Mouse (Mus musculus): ENCODE data around the gene Ube2g2. TPM values are rescaled to one million over a fixed set of nuclear protein-coding genes. Genes with fewer than 3 reads are reported as not detected.
A peak's percentile ranks its signal among the peaks of the same experiment; 100 is the strongest.

The Ube2g2 gene
- 10 to 100 TPM; 63.9 to 69.0 TPM for total RNA-seq (2021)
- long read RNA-seq, experiment 1, transcript Ube2g2-204 (6 exons, 2,031 nt), result major isoform, 92 of 106 reads
- long read RNA-seq, experiment 1, partial matches to known transcripts, result 3 of 106 reads
- long read RNA-seq, experiment 1, other reads (novel, unspliced or antisense), result 10 of 106 reads
- long read RNA-seq, experiment 2, transcript Ube2g2-204 (6 exons, 2,031 nt), result major isoform, 90 of 118 reads
- long read RNA-seq, experiment 2, partial matches to known transcripts, result 4 of 118 reads
- long read RNA-seq, experiment 2, other reads (novel, unspliced or antisense), result 22 of 118 reads

DNA sequence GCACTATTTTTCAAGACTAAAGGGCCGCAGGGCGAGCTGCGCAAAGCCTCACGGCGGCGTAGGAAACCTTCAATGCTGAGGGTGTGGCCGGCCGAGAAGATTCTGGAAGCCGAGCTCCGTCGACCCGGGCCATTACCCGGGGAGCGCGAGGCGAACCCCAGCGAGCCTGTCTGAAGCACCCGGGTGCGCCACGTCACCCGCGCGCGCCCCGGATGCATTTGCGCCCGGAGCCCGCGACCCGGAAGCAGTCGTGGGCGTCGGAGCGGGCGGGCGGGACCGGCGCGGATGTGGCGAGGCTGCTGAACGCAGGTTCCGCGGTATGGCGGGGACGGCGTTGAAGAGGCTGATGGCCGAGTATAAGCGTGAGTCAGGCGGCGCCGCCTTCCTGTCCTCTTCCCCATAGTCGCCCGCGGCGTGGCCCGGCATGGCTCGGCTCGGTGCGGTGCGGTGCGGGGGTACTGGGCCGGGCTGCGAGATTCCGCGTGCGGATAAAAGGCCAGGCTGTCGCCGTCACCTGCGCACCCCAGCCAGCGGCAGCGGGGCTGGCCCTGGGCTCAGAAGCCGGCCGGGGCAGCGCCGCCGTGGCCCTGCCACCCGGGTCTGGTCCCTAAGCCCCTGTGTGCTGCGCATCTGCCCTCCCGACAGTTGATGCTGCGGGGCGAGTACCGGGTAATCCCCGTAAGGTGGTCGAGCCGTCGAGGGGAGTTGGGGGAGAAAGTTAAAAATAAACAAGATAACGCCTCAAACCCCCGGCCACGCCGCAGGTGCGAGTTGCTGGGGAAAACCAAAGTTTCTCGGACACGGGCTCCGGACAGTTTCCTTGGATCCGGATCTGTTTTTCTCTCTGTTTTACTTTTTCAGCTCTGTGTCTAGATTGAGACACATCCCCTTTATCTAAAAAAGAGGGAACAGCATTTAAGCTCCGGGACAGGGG lies at the start of gene Ube2g2:
Gene Ube2g2, plus strand, starts transcription at position 221 of the 934 bp plus-strand sequence.
- DNase-seq (ENCODE audit: low spot score in 2 of 2), result peak; percentile 93

DNA sequence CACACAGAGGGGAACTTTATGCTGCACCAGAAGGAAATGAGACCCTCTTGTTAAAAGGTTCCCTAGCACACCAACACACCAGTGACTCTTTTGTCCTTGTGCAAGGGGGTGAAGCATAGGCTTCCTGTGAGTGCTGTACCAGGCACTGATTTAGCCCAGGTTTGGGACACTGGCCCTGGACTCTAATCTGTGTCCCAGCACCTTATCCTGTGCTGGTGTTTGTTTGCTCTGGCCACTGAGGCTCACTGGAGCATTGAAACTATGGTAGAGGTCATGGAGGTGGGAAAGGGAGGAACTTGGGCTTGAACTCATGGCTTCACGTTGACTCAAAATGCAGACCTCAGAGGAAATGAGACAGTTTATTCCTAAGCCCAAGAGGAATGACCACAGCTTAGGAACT lies 48.9 kb upstream of the Ube2g2 start:
- DNase-seq (ENCODE audit: low spot score in 2 of 2), result no peak

DNA sequence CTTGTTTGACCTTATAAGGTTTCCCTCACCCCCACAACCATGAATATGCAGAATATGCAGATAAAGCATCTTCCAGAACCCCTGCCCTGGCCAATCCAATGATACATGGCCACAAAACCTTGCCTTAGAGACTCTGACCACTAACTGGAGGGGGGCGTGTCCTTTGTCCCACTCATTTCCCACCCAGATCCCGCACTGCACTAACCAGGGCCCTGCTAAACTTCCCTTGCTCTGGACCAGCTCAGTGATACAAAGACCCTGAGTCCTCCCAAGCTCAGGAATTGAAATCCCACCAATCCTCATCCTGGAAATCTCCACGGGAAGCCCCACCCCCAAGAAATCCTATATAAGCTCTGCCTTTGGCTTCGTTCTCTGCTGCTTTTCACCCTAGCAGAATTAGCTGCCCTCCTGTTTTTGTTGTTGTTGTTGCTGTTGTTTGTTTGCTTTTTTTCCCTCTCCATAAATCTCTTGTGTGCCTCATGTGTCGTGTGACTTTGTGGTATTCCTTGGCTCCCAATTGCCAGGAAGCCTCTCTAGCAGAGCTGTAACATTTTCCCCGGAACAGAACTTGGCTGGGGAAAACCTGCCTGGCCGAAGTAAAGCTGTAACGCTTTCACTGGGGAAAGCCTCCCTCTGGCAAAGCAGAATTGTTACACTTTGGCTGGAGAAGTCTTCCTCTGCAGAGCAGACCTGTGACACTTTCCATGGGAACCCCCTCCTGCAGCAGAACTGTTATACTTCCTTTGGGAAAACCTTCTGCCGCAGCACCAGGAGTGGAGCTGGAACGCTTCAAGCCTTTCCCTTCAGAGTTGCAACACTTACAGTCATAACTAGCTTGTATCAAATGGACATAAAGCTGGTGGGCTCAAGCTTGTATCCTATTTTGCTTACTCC lies 41.8 kb upstream of the Ube2g2 start:
- no peak for DNase-seq (ENCODE audit: low spot score in 2 of 2)

DNA sequence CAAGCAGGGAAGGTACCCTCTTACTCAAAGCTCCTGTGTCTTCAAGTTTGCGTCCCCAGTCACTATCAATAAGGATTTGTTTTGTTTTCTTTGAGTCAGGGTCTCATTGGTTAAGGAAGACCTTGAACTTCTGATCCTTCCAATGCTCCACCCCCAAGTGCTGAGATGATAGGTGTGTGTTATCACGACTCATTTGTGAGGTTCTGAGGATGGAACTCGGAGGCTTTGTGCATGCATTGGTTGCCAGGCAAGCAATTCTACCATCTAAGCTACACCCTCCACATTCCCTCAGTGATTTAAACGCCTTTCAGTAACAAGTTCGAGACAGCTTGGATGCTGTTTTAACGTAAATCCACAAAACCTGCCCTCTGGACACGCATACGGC lies 41.1 kb upstream of the Ube2g2 start:
- DNase-seq (ENCODE audit: low spot score in 2 of 2), result no peak

DNA sequence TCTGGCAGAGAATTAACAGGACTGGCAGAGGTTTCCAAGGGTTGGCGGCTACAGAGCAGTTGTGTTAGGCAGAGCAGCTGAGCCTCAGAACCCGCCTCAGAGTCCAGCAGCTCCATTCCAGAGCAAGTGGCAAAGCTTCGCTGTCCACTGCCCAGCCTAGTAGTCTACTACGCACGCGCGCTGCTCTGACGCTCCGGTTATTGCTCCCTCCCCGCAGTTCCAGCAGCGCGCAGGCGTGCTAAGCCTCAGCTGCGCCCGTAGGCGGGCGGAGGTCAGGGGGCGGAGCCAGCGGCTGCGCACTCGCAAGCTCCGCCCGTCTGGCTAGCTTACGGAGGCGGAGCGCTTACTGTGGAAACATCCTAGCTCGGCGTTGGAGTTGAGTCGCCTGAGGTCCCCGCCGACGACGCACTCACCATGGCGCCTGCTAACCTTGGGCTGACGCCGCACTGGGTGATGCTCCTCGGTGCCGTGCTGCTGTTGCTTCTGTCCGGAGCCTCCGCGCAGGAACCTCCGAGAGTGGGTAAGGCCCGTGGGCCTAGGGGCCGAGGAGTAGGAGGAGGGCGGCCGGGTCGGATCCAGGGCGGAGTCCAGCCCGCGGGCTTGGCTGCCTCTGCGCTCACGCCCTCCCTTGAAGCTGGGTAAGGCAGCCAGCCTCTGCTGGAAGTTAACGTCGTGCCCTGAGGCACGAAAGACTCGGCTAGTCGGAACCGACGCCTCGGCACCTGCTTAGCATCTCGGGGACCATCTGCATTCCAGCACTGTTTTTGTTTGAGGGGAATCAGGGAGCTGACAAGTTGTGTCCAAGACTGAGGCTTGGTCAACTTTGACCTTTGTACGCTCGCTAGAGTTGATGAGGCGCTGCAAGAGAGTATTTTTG lies 40.4 kb upstream of the Ube2g2 start, which contains the start of gene Pttg1ip:
Gene Pttg1ip, plus strand, starts transcription at position 313 of the 877 bp plus-strand sequence.
- peak; percentile 90 to 96 for DNase-seq (ENCODE audit: low spot score in 2 of 2)

DNA sequence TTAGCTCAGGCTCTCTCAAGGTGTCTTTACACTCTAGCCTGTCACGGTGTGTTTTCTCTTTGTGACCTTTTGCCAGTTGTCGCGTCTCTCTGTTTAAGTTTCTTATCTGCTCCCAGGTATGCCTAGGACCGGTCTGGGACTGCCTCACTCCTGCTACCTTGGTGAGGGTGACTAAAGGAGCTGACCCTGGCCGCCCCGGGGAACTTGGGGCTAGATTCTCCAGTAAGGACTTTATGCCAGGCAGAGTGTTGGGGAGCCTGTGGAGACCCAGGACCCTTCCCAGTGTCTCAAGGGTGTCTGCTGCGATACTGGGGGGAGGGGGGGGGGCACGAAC lies 39.8 kb upstream of the Ube2g2 start:
- no peak for DNase-seq (ENCODE audit: low spot score in 2 of 2)

DNA sequence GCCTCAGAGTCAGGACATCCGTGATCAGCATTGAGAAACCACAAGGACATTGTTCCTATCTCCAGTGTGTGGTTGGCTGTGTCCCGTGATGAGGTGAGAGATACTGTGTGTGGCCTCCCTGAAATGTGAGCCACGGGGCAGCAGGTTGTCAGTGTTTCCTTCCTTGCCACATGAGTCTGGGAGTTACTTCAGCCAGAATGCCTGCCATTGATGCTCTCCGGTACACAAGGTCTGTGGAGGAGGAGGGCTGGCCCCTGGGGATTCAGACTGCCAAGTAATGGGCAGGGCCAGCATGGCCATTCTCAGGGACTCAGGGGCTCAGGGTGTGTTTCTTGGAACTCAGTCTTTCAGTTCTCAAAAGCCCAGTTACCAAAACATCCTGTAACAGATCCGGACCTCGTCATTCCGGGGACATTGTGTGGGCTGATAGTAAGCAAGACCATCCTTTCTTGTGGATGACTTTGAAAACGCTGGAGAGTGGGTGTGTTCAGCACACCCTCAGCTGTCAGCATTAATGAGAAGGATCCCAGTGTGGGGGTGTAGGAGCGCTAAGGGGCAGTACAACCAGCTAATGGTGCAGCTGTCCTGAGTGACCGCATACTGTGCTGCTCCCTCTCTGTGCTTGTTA lies 38.2 kb upstream of the Ube2g2 start:
- no peak for DNase-seq (ENCODE audit: low spot score in 2 of 2)

DNA sequence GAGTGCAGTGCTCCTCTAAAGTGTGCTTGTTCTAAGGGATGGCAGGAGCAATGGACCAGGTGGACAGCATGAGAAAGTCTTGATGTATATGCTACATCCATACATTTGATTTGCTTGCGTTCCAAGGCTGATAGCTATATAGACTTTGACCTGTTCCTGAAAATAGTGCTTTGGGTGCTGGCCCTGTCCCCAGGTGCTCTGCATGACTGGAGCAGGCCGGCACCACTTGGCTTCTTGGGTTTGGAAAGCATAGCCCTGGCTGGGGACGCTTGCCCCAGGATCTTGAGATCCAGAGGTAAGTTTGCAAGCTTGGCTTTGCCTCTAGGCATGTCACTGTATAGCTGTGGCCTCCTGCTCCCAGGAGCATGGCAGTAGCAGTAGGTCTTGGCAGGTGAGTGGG lies 35.4 kb upstream of the Ube2g2 start:
- DNase-seq (ENCODE audit: low spot score in 2 of 2), result no peak

DNA sequence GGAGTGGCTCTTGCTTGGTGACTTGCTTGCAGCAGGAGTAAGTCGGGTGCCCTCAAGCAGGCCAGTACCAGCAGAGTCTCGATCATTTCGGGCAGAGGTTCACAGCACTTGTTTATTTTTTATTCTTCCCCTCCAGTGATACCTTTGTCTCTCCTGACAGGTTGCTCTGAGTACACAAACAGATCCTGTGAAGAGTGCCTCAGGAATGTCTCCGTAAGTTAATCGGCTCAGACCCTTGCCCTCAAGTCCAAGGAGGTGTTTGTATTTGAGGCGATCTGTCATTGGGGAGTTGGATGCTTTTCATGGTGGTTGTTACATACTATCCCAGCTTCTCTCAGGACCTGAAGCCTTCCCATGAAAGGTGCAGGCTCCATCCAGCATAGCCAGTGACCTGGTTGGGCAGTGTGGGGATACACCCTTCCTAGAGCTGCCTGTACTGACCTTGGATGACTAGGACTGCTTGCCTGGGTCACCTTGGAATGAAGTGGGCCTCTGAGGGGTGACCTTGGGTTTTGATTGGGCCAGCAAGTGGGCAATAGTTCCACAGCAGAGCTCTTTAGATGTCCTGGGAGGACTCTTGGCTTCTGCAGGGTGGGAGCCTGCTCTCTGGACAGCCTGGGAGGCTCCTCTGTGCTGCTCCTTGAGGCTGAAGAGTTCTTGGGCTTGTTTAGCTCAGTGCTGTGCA lies 34.8 kb upstream of the Ube2g2 start:
- DNase-seq (ENCODE audit: low spot score in 2 of 2), result no peak

DNA sequence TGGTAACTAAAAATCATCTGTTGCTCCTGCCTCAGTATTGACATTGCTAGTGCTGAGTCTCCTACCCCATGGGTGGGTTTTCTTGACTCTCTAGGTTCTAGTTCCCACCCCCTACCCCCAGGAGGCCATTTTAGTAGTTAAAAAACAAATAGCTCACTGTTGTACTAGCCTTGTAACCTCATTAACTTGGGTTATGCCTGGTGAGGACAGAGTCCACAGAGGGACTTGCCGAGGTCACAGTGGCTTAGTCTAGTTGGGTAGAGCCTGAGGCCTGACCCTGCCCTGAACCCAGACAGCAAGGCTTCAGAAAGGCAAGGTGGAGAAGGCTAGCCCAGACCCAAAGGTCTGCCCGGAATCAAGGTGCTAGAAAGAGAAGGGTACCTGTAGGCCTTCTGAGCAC lies 34.0 kb upstream of the Ube2g2 start:
- DNase-seq (ENCODE audit: low spot score in 2 of 2), result no peak

DNA sequence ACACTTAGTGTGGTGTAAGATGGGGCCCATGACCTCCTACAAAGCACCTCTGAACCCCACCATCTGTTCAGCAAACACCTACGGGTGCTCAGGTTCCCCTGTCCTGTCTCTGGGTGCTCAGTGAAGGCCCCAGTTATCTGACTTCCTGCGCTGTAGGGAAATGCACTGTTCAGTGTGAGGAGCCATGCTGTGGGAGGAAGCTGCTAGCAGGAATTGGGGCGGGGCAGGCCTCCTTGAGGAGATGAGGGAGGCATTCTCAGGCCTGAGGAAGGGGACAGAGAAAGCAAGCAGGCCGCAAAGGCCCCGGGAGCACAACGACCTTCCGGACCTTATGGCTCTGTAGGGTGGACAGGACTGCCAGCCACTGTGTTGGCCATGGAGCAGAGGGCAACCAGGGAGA lies 33.0 kb upstream of the Ube2g2 start:
- DNase-seq (ENCODE audit: low spot score in 2 of 2), result no peak

DNA sequence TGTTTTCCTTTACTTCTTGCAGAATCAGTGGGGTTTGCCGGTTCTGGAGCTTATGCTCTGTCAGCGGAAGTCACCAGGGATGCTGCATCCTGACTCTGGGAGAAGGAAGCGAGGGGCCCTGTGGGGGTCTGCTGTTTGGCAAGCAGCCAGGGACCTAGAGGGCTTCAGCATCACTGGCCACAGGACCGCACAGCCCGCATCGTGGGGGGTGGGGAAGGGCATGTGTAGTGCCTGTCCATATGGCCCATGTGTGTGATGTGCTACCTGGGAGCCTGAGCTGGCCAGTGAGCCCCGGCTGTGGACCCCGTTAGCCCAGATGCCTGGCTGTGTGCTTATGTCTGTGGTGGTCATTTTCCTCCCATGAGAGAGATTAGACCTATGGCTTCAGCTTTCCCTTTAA lies 32.3 kb upstream of the Ube2g2 start:
- DNase-seq (ENCODE audit: low spot score in 2 of 2), result no peak

DNA sequence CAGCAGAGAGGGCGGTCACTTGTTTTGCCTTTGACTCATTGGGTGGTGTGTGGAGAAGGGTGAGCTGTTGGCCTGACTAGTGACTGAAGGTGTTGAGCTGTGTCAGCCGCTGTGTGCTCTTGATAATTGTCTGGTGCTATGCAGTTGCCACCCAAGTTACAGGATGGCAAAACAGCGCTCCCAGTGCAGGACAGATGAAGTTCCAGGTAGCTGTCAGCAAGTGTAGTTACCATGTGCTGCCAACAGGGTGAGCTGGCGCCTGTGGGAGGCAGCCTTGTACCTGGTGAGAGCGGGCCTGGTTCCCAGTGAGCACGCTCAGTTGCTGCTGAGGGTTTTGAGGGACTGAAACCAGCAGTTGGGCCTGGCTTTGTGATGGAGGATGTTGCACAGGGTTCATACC lies 31.3 kb upstream of the Ube2g2 start:
- DNase-seq (ENCODE audit: low spot score in 2 of 2), result no peak

DNA sequence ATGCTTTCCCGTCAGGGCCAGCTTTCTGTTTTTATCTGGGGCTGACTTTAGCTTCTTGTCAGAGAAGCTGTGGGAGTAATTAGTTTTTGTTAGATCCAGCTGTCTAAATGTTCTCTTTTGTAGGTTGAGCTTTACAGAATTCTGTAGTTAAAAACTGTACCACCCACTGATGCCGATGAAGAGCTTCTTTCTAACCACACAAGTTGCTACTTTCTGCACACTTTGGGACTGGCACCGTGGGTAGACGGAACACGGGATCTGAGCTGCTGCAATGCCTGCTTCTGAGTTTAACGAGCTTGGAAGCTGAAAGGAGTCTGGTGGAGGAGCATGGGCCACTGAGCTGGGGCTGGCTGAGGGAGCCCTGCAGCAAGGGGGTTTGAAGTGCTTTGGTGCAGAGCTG lies 30.5 kb upstream of the Ube2g2 start:
- DNase-seq (ENCODE audit: low spot score in 2 of 2), result peak in 1 of 2 experiments; percentile 49

DNA sequence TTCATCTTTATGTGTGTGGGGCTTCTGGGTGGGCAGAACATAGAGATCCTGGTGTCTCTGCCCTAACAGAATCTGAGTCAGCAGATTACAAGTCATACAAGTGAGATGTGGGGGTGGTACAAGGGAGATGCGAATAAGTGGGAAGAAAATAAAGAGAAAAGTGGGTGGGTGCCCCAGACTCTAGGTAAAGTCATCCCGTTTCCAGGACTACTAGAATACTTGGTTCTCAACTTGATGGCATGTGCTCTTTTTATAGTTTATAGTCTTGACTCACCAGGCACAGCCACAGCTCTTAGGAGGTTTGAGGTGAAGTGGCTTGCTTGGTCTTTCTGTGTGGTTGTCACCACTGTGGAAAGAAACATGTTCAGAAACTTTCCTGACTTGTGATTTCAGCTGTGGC lies 26.0 kb upstream of the Ube2g2 start:
- no peak for DNase-seq (ENCODE audit: low spot score in 2 of 2)

DNA sequence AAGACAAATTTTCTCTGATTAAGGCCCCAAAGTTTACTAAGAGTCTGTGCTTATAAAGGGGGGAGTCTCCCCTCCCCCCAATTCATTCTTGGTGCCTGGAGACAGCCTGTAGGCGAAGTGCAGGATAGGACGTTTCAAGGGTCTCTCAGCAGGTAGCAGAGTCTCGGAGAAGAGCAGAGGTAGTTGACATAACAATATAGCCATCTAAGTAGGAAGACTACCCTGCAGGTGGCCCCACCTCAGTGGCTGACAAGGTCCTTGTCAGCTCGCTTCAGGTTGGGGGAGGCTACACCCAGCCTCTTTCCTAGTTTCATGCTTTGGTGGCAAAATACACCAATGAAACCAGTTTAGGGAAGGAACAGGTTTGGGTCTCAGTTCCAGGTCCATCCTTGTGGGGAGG lies 19.1 kb upstream of the Ube2g2 start:
- no peak for DNase-seq (ENCODE audit: low spot score in 2 of 2)

DNA sequence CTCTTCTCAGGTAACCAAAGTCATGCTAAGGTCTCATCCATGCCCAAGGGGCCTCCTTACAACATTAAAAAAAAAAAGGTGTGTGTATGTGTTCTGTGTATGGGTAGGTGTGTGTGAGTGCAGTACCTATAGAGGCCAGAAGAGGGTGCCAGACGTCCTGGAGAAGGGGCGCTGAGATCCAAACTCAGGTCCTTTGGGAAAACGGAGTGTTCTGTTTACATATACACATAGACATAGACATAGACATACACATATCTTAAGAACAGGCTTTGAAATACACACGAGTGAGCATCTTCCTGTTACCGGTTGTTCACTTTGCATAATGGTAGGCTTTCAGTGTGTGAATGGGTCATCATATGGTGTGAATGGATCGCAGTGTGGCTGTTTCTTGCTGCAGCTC lies 18.0 kb upstream of the Ube2g2 start:
- no peak for DNase-seq (ENCODE audit: low spot score in 2 of 2)

DNA sequence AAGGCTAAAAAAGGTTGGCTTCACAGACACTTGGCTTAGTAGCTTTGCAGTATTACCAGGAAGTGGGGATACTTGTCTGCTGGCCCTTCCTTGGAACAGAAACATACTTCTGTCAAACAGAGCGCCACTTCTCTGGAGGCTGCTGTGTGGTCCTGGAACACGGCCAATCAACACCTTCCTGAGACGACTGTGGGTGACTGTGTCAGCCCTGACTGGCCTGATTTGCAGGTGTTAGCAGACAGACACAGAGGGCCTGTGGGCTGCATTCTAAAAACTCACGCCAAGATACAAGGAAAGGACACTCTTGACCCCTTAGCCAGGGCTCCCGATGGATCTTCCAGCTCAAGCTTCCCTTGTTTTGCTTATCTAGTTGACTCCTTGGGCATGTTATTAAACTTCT lies 17.1 kb upstream of the Ube2g2 start:
- DNase-seq (ENCODE audit: low spot score in 2 of 2), result no peak

DNA sequence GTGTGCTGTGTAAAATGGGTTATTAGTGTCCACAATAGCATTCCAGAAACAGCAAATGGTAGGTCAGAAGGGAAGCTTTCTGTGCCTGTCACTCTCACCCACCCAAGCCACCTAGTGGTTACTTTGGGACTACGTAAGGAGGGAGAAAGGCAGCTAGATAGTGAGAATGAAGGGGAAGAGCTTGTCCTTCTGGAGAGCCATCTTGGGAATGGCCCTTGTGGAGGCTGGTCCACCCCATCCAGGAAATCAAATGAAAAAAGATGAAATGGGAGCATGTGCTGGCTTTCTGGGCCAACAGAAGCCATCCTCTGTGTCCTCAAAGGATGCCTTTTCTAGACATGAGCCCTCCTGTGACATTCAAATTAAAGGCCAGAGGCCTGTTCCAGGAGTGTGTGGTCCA lies 16.7 kb upstream of the Ube2g2 start:
- DNase-seq (ENCODE audit: low spot score in 2 of 2), result no peak

All from layer of hippocampus, postnatal 14 days (tissue).